Mouse (Mus musculus) CH12.LX (cell line): ENCODE results near the gene Epb41. TPM values are rescaled to one million over a fixed set of nuclear protein-coding genes. Genes with fewer than 3 reads are reported as not detected.

Experiments
- DNase-seq: peaks from one replicate; pipeline ENCODE4 v3.0.0-alpha.2; 2013; ENCODE audit errors: extremely low read depth
- H3K27ac ChIP-seq: 2 replicates; pipeline ENCODE4 v1.5.1; 2012; ENCODE audit warnings: low read depth, mild to moderate bottlenecking, control low read depth, moderate library complexity; ENCODE audit not compliant: insufficient read depth
- H3K27me3 ChIP-seq: replicated peaks from 2 replicates; pipeline ENCODE3; 2012; ENCODE audit warnings: inconsistent platforms
- H3K36me3 ChIP-seq, 2 experiments: replicated peaks in 1 of 2; 2 replicates each; pipeline versions ENCODE3 to v1.6.1; 2012; ENCODE audit warnings: inconsistent platforms in 1 of 2, low read length in 1 of 2, mild to moderate bottlenecking in 1 of 2, mixed read lengths in 1 of 2, moderate library complexity in 1 of 2; ENCODE audit not compliant: control insufficient read depth in 1 of 2, insufficient read depth in 1 of 2
- H3K4me1 ChIP-seq, 2 experiments: 2 replicates each; pipeline ENCODE4 v1.6.1; 2012; ENCODE audit warnings: inconsistent platforms in 1 of 2, moderate library complexity in 1 of 2; ENCODE audit not compliant: insufficient read depth in 2 of 2, control insufficient read depth in 1 of 2
- H3K4me2 ChIP-seq: 2 replicates; pipeline ENCODE4 v1.6.1; 2012; ENCODE audit warnings: low read depth, mild to moderate bottlenecking, control low read depth; ENCODE audit not compliant: poor library complexity, insufficient read depth, severe bottlenecking
- H3K4me3 ChIP-seq, 3 experiments: fragments of 150-350 bp in 1 of 3; sonication (generic) in 1 of 3; replicated peaks in 1 of 3; 2 replicates each; pipeline versions ENCODE3 to v1.5.1; 2011 to 2012; ENCODE audit warnings: low read depth in 2 of 3, low read length in 2 of 3, mild to moderate bottlenecking in 2 of 3, moderate library complexity in 2 of 3, control low read depth in 1 of 3, improper control_type of control experiment in 1 of 3, inconsistent platforms in 1 of 3, mixed read lengths in 1 of 3; ENCODE audit not compliant: poor library complexity in 1 of 3
- H3K79me2 ChIP-seq: replicated peaks from 2 replicates; pipeline ENCODE4 v1.6.1; 2012; ENCODE audit warnings: mild to moderate bottlenecking, moderate library complexity; ENCODE audit not compliant: control insufficient read depth, poor library complexity, insufficient read depth, severe bottlenecking; ENCODE audit errors: extremely low read depth
- H3K9ac ChIP-seq: 2 replicates; pipeline ENCODE4 v1.6.1; 2012; ENCODE audit warnings: low read depth, mild to moderate bottlenecking, control low read depth, moderate library complexity; ENCODE audit not compliant: insufficient read depth
- H3K9me3 ChIP-seq: replicated peaks from 2 replicates; pipeline ENCODE3; 2012; ENCODE audit warnings: low read length, inconsistent platforms, mixed read lengths
- CHD2 ChIP-seq: IDR thresholded peaks from 2 replicates; pipeline ENCODE4 v1.6.1; 2011; ENCODE audit warnings: low read length, improper control_type of control experiment
- CTCF ChIP-seq, 2 experiments: IDR thresholded peaks in 1 of 2; conservative IDR thresholded peaks in 1 of 2; 2 replicates each; pipeline ENCODE4 v1.5.1; 2011 to 2012; ENCODE audit warnings: low read depth in 2 of 2, low read length in 2 of 2, improper control_type of control experiment in 1 of 2, inconsistent platforms in 1 of 2, mild to moderate bottlenecking in 1 of 2, moderate library complexity in 1 of 2
- E2F4 ChIP-seq: IDR thresholded peaks from 2 replicates; pipeline ENCODE4 v1.6.1; 2011; ENCODE audit warnings: low read depth, low read length, improper control_type of control experiment; ENCODE audit not compliant: insufficient replicate concordance
- ELF1 ChIP-seq: IDR thresholded peaks from 2 replicates; pipeline ENCODE4 v1.6.1; 2014; ENCODE audit warnings: low read depth, mild to moderate bottlenecking, inconsistent platforms, low read length, improper control_type of control experiment
- HCFC1 ChIP-seq: IDR thresholded peaks from 2 replicates; pipeline ENCODE4 v1.6.1; 2012; ENCODE audit warnings: low read depth, mild to moderate bottlenecking, inconsistent platforms, low read length, improper control_type of control experiment
- JUND ChIP-seq: conservative IDR thresholded peaks from 2 replicates; pipeline ENCODE4 v1.6.1; 2011; ENCODE audit warnings: low read depth, low read length, improper control_type of control experiment
- KAT2A ChIP-seq: IDR thresholded peaks from 2 replicates; pipeline ENCODE4 v1.6.1; 2012; ENCODE audit warnings: low read length, improper control_type of control experiment, inconsistent platforms; ENCODE audit not compliant: insufficient replicate concordance
- MAFK ChIP-seq: IDR thresholded peaks from 2 replicates; pipeline ENCODE4 v1.6.1; 2011; ENCODE audit warnings: low read length, improper control_type of control experiment; ENCODE audit not compliant: insufficient replicate concordance
- MAZ ChIP-seq: IDR thresholded peaks from 2 replicates; pipeline ENCODE4 v1.6.1; 2012; ENCODE audit warnings: low read depth, mild to moderate bottlenecking, inconsistent platforms, low read length, improper control_type of control experiment, moderate library complexity
- MXI1 ChIP-seq: IDR thresholded peaks from 2 replicates; pipeline ENCODE4 v1.6.1; 2011; ENCODE audit warnings: mild to moderate bottlenecking, low read depth, low read length, improper control_type of control experiment
- PAX5 ChIP-seq: IDR thresholded peaks from 2 replicates; pipeline ENCODE4 v1.6.1; 2012; ENCODE audit warnings: low read length, inconsistent platforms, mixed read lengths
- RAD21 ChIP-seq: IDR thresholded peaks from 2 replicates; pipeline ENCODE4 v1.6.1; 2011; ENCODE audit warnings: low read depth, mild to moderate bottlenecking, low read length, improper control_type of control experiment, moderate library complexity
- SMC3 ChIP-seq: IDR thresholded peaks from 2 replicates; pipeline ENCODE4 v1.6.1; 2011; ENCODE audit warnings: low read depth, low read length, improper control_type of control experiment
- UBTF ChIP-seq: IDR thresholded peaks from 2 replicates; pipeline ENCODE4 v1.6.1; 2012; ENCODE audit warnings: low read depth, mild to moderate bottlenecking, inconsistent platforms, low read length, improper control_type of control experiment, moderate library complexity
- USF2 ChIP-seq: conservative IDR thresholded peaks from 2 replicates; pipeline ENCODE4 v1.6.1; 2011; ENCODE audit warnings: low read depth, low read length, improper control_type of control experiment
- ZC3H11A ChIP-seq: IDR thresholded peaks from 2 replicates; pipeline ENCODE4 v1.6.1; 2012; ENCODE audit warnings: low read depth, mild to moderate bottlenecking, inconsistent platforms, low read length, improper control_type of control experiment
- ZMIZ1 ChIP-seq: IDR thresholded peaks from 2 replicates; pipeline ENCODE4 v1.6.1; 2012; ENCODE audit warnings: low read depth, mild to moderate bottlenecking, inconsistent platforms, low read length, improper control_type of control experiment
- dilution Hi-C: fragments of 300-500 bp; cut with MboI; formaldehyde crosslinking; loops from 2 replicates; pipeline ENCODE4 v1.14.3; 2020; ENCODE audit warnings: low sequenced_read_pairs; ENCODE audit not compliant: extremely low pct_unique_long_range_greater_than_20kb, extremely low pct_ligation_motif_present
- in situ Hi-C: fragments of 300-500 bp; cut with MboI; formaldehyde crosslinking; loops from 3 replicates; pipeline ENCODE4 v1.14.3; 2019; ENCODE audit warnings: low sequenced_read_pairs, low pct_ligation_motif_present, low pct_unique_long_range_greater_than_20kb, mixed read lengths
- polyA plus RNA-seq: library from polyadenylated mRNA; unstranded; fragments of >175 nt; gene quantifications from 2 replicates; pipeline ENCODE4 v1.2.1, GENCODE M21; 2012; ENCODE audit warnings: low read depth; ENCODE audit not compliant: insufficient read length
- total RNA-seq, 2 experiments: library from RNA; depleted of rRNA; stranded (reverse); fragments of 300-350 nt in 1 of 2; fragments of >200 nt in 1 of 2; gene quantifications; 2 replicates each; pipeline ENCODE4 v1.2.3; 2012 to 2014

The Epb41 gene
- total and polyA plus RNA-seq, 3 experiments: 7.1 to 21.6 (median 10.0) TPM

DNA sequence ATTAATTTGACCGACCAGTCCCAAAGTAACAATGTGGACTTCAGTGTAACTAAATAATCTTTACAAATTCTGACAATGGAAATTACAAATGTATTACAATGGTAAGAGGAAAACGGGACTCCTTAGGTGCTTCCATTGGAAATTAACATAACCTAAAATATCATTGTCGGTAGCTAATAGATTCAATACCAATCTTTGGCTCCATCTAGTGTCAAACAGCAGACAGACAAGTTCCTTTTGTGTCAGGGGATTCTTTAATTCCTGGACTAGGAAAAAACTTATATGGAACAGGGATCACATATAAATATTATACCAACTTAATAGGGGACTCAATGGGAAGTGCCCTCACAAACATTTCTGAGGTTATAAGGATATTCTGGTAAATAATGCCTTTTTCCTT is 26.0 kb upstream of the Epb41 start:
- peaks cover 51% of the 10 kb centered on the region for H3K27me3 ChIP-seq
- no peaks in the 10 kb centered on the region for H3K9me3 ChIP-seq
- H3K36me3 ChIP-seq: no peaks in the 10 kb centered on the region
- TF ChIP-seq HCFC1: no peak
- no peak for TF ChIP-seq ZC3H11A
- TF ChIP-seq E2F4: no peak
- peak in 1 of 2 experiments; percentile 71; a peak in 2 of 4 replicates for TF ChIP-seq CTCF (conservative IDR thresholded peaks at IDR 0.05 in 1 of 2, IDR thresholded peaks at IDR 0.05 in 1 of 2; ENCODE audit: low read depth in 2 of 2, low read length in 2 of 2)
- TF ChIP-seq UBTF: no peak
- no peak for TF ChIP-seq ZMIZ1
- no peak for TF ChIP-seq ELF1
- no peak for TF ChIP-seq JUND
- no peak for TF ChIP-seq USF2
- TF ChIP-seq RAD21: peak; percentile 68
- TF ChIP-seq MAZ: no peak
- TF ChIP-seq PAX5: no peak
- TF ChIP-seq SMC3: peak; percentile 62
- TF ChIP-seq, all 38 proteins: peak for 3
- H3K27ac ChIP-seq: no peak overlapping the region
- DNase-seq: no peak
- H3K4me3 ChIP-seq: no peak overlapping the region
- peaks cover 4 to 9% of the 10 kb centered on the region in 2 experiments; a peak in 3 of 4 replicates for H3K4me1 ChIP-seq
- no peak overlapping the region for H3K9ac ChIP-seq
- in situ Hi-C loops (no loop called here), dilution Hi-C loops (no loop called here)
- H3K79me2 ChIP-seq: no peaks in the 10 kb centered on the region
- H3K4me2 ChIP-seq: no peak overlapping the region

- H3K9me3 ChIP-seq: no peaks in the 10 kb centered on the region
- peaks cover 44% of the 10 kb centered on the region for H3K27me3 ChIP-seq
- no peak for TF ChIP-seq ZC3H11A
- no peak for TF ChIP-seq ZMIZ1
- no peak for TF ChIP-seq USF2
- TF ChIP-seq KAT2A: no peak
- TF ChIP-seq CHD2: no peak
- TF ChIP-seq MXI1: no peak
- TF ChIP-seq MAFK: no peak
- TF ChIP-seq, all 38 proteins: peak for 0
- Histone ChIP-seq H3K9ac (no peak overlapping the region), H3K36me3 (no peaks in the 10 kb centered on the region), H3K4me2 (no peak overlapping the region), H3K79me2 (no peaks in the 10 kb centered on the region), H3K4me1 (peaks cover 4 to 9% of the 10 kb centered on the region in 2 experiments; a peak in 3 of 4 replicates), H3K4me3 (no peak overlapping the region), H3K27ac (no peak overlapping the region)
- dilution Hi-C loops: no loop called here
- in situ Hi-C loops: loop anchor here (10.0 to 25.0 kb wide), 2 partner anchors 75 to 413 kb away; partner anchors contain the start of gene Sesn2
- no peak for DNase-seq
These were observed 24.4 kb upstream of the Epb41 start for GRCm38 (mm10) chr4:132099548-132099947.
